Mouse (Mus musculus) liver, embryonic 15.5 days (tissue): ENCODE measurements at regions not wholly inside any gene's neighbourhood (a gene's known extent, or its start where the extent isn't known, plus 50 kb on each side); places are given as distances from the start of the nearest gene placed in this dataset.

Experiments
- ATAC-seq: fragments of 200-750 bp; cut with Nextera tagmentation; 2 replicates; pipeline ENCODE4 v1.8.0; 2017; ENCODE audit warnings: moderate number of reproducible peaks, mild to moderate bottlenecking, moderate library complexity; ENCODE audit not compliant: insufficient read depth
- H3K27ac ChIP-seq: fragments of 300-500 bp; sonication (generic); replicated peaks from 2 replicates; pipeline ENCODE4 v1.5.1; 2015; ENCODE audit warnings: mild to moderate bottlenecking, inconsistent platforms
- H3K27me3 ChIP-seq: fragments of 300-500 bp; sonication (generic); 2 replicates; pipeline ENCODE4 v1.6.1; 2015; ENCODE audit warnings: mild to moderate bottlenecking, inconsistent platforms
- H3K36me3 ChIP-seq: fragments of 300-500 bp; sonication (generic); replicated peaks from 2 replicates; pipeline ENCODE4 v1.6.1; 2015; ENCODE audit warnings: moderate library complexity, mild to moderate bottlenecking, inconsistent platforms
- H3K4me1 ChIP-seq: fragments of 300-500 bp; sonication (generic); replicated peaks from 2 replicates; pipeline ENCODE4 v1.6.1; 2015; ENCODE audit warnings: inconsistent platforms
- H3K4me2 ChIP-seq: fragments of 300-500 bp; sonication (generic); 2 replicates; pipeline ENCODE4 v1.6.1; 2015; ENCODE audit warnings: moderate library complexity, mild to moderate bottlenecking, inconsistent platforms
- H3K4me3 ChIP-seq: fragments of 300-500 bp; sonication (generic); replicated peaks from 2 replicates; pipeline ENCODE4 v1.5.1; 2015; ENCODE audit warnings: mild to moderate bottlenecking, inconsistent platforms
- H3K9ac ChIP-seq: fragments of 300-500 bp; sonication (generic); 2 replicates; pipeline ENCODE4 v1.6.1; 2015; ENCODE audit warnings: moderate library complexity, mild to moderate bottlenecking, inconsistent platforms
- H3K9me3 ChIP-seq: fragments of 300-500 bp; sonication (generic); replicated peaks from 2 replicates; pipeline ENCODE4 v1.6.1; 2016; ENCODE audit warnings: inconsistent platforms
- WGBS: fragments of 180-500 bp; shearing (Covaris S2); methylation state at CpG from one replicate; pipeline ENCODE4 v1.1.7; 2015; ENCODE audit warnings: mixed read lengths; ENCODE audit not compliant: insufficient replicate concordance; 5-methylcytosine and 5-hydroxymethylcytosine counted together

DNA sequence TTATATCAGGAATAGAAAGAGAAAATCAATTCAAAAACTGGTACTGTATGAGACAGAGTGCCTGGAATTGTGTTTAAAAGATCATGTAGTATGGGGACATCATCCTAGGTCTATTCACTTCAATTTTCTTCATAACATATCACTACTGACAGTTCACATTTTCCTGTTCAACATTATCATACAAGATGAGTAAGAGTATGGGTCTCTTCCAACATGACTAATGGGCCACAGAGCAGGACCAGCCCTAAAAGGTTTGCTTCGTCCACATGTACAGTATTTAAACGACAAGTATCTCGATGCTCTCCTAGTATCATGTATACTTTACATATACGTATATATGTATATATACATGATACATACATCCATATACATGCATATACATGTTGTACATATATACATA lies 164.8 kb upstream of the Atp1b1 start:
- Histone ChIP-seq H3K27me3 (no peaks in the 10 kb centered on the region), H3K4me1 (no peaks in the 10 kb centered on the region), H3K36me3 (no peaks in the 10 kb centered on the region), H3K4me2 (no peak overlapping the region), H3K27ac (no peak overlapping the region), H3K4me3 (no peak overlapping the region), H3K9ac (no peak overlapping the region), H3K9me3 (no peaks in the 10 kb centered on the region)
- 70% methylated on average over 4 of the region's 4 CpGs for WGBS
- no peak for ATAC-seq

DNA sequence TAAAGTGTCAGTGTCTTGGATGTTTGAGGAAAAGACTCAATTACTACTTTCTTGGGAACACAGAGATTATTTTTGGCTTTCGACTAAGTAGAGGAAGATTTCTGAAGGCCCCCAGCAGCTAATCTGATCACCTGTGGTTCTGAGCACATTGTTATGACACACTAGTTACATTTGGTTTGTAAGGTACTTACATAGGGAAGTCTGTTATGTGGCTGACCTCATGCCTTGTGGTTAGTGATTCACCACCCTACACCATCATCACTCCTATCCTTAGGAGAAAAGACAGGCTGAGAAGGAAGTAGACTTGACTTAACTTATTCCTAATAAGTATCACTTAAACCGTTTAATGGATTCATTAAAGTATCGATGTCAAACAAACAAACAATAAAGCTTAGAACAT lies 164.3 kb upstream of the Atp1b1 start:
- Histone ChIP-seq H3K36me3 (no peaks in the 10 kb centered on the region), H3K27ac (no peak overlapping the region), H3K4me2 (no peak overlapping the region), H3K4me3 (no peak overlapping the region), H3K27me3 (no peaks in the 10 kb centered on the region), H3K4me1 (no peaks in the 10 kb centered on the region), H3K9ac (no peak overlapping the region), H3K9me3 (no peaks in the 10 kb centered on the region)
- no peak for ATAC-seq
- 67% methylated on average over 3 of the region's 3 CpGs for WGBS

DNA sequence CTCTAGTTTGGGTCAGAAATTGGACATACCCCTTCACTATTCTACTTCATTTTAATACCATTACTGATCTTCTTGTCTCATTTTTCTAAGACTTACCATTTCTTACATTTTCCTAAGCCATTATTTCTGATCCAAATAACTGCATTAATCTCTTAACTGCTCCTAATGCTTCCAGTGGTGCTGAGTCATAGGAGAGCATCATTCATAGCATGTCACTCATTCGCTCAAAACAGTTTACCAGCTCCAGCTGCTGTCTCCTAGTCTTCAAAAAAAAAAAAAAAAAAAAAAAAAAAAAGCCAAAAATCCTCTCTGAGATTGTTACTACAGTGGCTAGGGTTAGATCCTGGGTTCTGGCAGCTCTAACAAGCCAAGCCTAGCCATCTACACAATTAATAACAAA lies 162.0 kb upstream of the Atp1b1 start:
- 76% methylated on average over 1 of the region's 1 CpGs for WGBS
- no peaks in the 10 kb centered on the region for H3K27me3 ChIP-seq

DNA sequence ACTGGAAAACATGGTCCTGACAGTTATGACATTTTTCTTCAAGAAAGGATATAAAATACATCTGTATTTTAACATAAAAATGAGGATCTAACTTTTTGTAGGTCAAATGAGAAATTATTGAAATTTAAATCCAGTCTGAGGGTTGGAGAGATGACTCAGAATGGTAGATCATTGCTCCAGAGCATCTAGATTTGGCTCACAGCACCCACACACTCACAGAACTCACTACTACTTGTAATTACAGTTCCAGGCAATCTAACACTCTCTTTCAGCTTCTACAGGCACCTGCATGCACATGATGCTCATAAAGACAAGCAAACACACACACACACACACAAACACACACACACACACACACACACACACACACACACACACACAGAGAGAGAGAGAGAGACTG lies 159.7 kb upstream of the Atp1b1 start:
- no peak overlapping the region for H3K4me2 ChIP-seq
- no peak for ATAC-seq

More for the DNA sequence above, 162.0 kb upstream of the Atp1b1 start:
- Histone ChIP-seq H3K27ac (no peak overlapping the region), H3K4me2 (no peak overlapping the region), H3K9ac (no peak overlapping the region), H3K4me1 (no peaks in the 10 kb centered on the region), H3K9me3 (no peaks in the 10 kb centered on the region), H3K36me3 (no peaks in the 10 kb centered on the region), H3K4me3 (no peak overlapping the region)
- no peak for ATAC-seq

DNA sequence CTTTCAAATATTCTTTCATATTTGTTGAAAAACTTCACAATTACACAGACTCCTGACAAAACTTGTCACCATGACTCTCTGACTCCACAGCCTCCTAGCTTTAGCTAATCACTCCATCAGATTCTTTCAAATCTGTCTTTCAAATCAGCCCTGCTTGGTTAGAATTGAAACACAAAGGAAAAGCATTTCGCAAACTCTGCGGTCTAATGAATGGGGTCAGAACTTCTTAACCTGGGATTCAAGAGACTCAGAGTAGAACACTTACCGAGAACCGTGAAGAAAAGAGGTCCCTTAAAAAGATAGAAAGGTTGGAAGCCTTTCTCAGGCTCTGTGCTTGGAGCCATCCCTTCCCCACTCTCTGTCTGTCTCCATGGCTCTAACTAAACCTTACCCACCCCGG lies 148.9 kb upstream of the Atp1b1 start:
- H3K4me3 ChIP-seq, result no peak overlapping the region
- ATAC-seq, result no peak
- H3K27ac ChIP-seq, result no peak overlapping the region
- H3K9ac ChIP-seq, result no peak overlapping the region
- H3K4me1 ChIP-seq, result no peaks in the 10 kb centered on the region
- H3K36me3 ChIP-seq, result no peaks in the 10 kb centered on the region
- H3K4me2 ChIP-seq, result no peak overlapping the region
- no peaks in the 10 kb centered on the region for H3K27me3 ChIP-seq
- 73% methylated on average over 5 of the region's 5 CpGs for WGBS
- H3K9me3 ChIP-seq, result no peaks in the 10 kb centered on the region

More for the DNA sequence above, 159.7 kb upstream of the Atp1b1 start:
- Histone ChIP-seq H3K36me3 (no peaks in the 10 kb centered on the region), H3K9ac (no peak overlapping the region), H3K9me3 (no peaks in the 10 kb centered on the region), H3K4me1 (no peaks in the 10 kb centered on the region), H3K4me3 (no peak overlapping the region), H3K27ac (no peak overlapping the region), H3K27me3 (no peaks in the 10 kb centered on the region)

DNA sequence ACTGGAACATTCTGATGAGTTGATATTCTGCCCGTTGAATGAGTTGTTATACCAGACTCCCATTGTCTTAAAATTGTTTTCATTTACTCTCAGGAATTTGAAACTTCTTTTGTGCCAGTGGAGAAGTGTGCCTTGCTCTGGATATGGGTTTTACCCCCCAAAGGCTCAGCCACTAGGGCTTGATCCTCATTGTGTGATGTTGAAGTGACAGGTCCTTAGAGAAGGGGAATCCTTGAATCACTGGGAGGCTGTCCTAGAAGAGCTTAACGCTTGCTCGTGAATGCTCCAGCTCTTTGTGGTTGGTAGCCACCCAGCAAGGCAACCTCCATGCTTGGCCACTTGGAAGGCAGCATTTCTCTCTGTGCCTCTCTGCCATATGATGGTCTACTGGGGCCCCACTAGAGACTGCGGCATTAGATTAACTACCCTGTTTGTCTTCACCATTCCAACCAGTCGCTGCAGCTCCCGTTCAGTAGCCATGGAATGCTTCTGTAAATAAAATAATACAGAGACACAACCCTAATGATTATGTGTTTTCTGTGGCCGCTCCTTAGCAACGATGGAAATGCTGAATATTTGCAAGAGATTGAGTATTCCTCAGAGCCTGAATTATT lies 148.1 kb upstream of the Atp1b1 start:
- Histone ChIP-seq H3K4me1 (no peaks in the 10 kb centered on the region), H3K4me3 (no peak overlapping the region), H3K36me3 (no peaks in the 10 kb centered on the region), H3K9ac (no peak overlapping the region), H3K27ac (no peak overlapping the region), H3K4me2 (no peak overlapping the region), H3K27me3 (no peaks in the 10 kb centered on the region), H3K9me3 (no peaks in the 10 kb centered on the region)
- no peak for ATAC-seq
- 64% methylated on average over 8 of the region's 8 CpGs for WGBS

DNA sequence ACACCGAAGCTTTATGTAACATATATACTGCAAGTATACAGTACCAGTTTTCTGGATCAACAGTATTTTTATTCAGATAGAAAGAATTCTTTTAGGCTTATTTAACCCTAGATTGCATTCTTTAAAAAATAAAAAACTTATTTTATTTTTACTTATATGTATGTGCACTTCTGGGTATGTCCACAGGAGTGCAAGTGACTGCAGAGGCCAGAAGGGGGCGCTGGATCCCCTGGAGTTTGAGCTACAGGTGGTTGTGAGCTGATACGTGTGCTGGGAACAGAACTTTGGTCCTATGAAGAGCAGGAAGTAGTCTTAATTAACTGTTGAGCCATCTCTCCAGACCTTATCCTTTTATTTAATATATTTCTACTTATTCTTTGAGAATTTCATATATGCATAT lies 145.3 kb upstream of the Atp1b1 start:
- no peak overlapping the region for H3K4me2 ChIP-seq
- H3K4me3 ChIP-seq, result no peak overlapping the region
- no peaks in the 10 kb centered on the region for H3K27me3 ChIP-seq
- H3K36me3 ChIP-seq, result no peaks in the 10 kb centered on the region
- 52% methylated on average over 3 of the region's 3 CpGs for WGBS
- no peaks in the 10 kb centered on the region for H3K9me3 ChIP-seq
- no peak overlapping the region for H3K27ac ChIP-seq
- no peaks in the 10 kb centered on the region for H3K4me1 ChIP-seq
- no peak overlapping the region for H3K9ac ChIP-seq
- ATAC-seq, result no peak

DNA sequence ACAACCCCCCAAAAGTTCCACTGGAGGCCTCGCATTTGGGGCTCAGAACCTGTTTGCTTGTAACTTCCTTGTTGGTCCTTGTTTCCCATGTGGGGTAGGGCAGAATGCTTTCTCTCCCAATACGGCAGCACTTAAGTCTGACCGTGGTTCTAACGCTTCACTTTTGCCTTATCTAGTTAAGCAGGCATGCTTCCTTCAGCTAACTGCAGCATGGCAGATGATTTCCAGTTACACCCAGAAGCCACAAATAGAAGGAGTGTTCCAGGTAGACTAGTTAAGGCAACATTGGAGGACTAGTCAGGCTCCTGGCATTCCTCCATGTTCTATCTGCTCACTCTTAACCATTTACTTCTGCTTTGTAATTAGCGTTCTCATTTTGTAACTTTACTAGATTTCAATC lies 144.4 kb upstream of the Atp1b1 start:
- WGBS, result 57% methylated on average over 5 of the region's 5 CpGs
- H3K27ac ChIP-seq, result no peak overlapping the region
- ATAC-seq, result no peak
- no peak overlapping the region for H3K4me3 ChIP-seq
- no peaks in the 10 kb centered on the region for H3K27me3 ChIP-seq
- H3K4me2 ChIP-seq, result no peak overlapping the region
- no peak overlapping the region for H3K9ac ChIP-seq
- H3K36me3 ChIP-seq, result no peaks in the 10 kb centered on the region
- no peaks in the 10 kb centered on the region for H3K4me1 ChIP-seq
- no peaks in the 10 kb centered on the region for H3K9me3 ChIP-seq

DNA sequence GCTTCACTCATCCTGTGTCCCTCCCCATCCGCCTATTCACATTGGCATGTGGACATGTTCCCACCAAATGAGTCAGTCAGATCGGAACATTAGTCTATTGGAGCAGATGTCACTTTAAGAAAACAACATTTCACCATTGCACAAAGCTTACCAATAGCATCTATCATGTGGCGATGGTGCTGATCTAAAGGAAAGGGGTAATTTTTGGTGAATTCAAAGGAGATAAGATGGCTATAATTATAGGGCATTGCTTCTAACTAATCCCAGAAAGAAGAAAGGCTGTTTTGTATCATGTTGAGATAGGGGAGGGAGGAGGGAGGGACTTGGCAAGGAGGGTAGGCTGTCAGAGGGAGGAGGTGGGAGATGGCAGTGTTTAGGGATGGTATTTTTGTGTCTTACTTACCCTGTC lies 132.1 kb upstream of the Atp1b1 start:
- Histone ChIP-seq H3K36me3 (no peaks in the 10 kb centered on the region), H3K27me3 (no peaks in the 10 kb centered on the region), H3K9ac (no peak overlapping the region), H3K27ac (no peak overlapping the region), H3K4me1 (no peaks in the 10 kb centered on the region), H3K4me3 (no peak overlapping the region), H3K9me3 (no peaks in the 10 kb centered on the region), H3K4me2 (no peak overlapping the region)
- 67% methylated on average over 3 of the region's 3 CpGs for WGBS
- ATAC-seq, result no peak

DNA sequence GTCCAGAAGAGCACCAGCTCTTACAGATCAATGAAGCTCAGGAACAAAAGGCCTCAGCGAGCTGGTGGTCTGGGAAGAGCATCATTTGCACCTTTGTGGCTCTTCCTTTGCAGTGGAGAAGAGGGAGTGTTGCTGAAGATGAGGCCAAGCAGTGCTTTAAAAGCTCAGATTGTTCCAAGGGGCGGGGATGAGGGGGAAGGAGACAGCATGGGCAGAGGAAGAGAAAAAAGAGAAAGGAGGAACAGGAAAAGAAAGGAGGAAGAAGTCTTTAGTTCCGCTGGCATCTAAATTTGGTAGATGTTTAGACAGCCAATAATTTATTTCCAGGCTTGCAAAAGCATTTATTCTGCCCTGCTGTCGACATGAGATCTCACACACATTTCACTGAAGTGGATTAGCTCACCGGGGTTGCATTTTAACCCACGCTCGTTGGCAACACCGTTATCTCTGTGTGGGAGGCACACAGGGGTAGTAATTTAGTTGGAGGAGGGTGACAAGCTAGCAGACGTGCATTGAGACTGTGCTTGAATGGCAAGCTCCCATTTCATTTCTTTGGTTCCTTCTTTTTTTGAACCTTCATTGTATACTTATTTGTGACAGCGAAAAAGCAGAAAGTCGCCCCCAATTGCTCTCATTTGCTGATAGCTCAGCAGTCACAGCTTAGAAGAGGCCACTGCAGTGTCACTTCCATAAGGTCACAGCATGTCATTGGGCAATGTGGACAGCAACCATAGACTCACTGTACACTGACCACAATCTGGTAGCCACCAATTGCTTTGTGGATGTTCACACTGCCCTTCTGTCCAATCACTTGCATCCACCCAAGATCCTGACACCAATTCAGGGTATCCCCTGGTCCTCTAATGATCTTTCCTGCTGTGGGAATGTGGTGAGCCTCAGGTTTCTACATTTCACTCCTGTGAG lies 128.2 kb upstream of the Atp1b1 start:
- H3K4me2 ChIP-seq, result no peak overlapping the region
- no peak for ATAC-seq
- WGBS, result 26% methylated on average over 11 of the region's 11 CpGs
- no peak overlapping the region for H3K4me3 ChIP-seq
- H3K27ac ChIP-seq, result no peak overlapping the region
- H3K27me3 ChIP-seq, result no peaks in the 10 kb centered on the region
- H3K4me1 ChIP-seq, result no peaks in the 10 kb centered on the region
- H3K9me3 ChIP-seq, result no peaks in the 10 kb centered on the region
- no peak overlapping the region for H3K9ac ChIP-seq
- H3K36me3 ChIP-seq, result no peaks in the 10 kb centered on the region

DNA sequence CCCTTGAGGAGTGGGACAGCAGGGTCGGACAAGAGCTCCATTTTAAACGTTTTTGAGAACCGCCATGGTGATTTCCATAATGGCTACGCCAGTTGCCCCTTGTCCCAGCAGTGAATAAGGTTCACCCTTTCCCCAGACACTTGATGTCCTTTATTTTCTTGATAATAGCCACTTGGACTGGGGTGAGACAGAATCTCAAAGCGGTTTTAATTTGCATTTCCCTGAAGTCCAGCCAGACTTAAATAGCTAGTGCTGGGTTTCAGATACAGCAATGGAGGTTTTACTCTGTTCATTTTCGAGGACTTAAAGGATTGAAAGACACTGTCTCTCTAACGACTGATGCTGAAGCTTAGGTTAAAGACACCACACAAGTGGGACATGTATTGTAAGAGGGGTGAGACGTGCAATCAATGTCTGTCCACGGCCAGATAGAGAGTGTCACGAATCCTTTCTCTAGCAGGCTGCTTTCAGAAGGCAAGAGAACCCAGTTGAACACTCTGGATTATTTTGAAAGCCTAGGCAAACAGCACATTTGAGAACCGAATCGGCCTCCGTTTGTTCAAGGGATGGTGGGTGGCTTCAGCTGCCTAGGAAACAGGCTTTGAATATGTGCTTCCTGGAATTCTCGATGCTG lies 118.8 kb upstream of the Atp1b1 start:
- Histone ChIP-seq H3K36me3 (no peaks in the 10 kb centered on the region), H3K4me1 (no peaks in the 10 kb centered on the region), H3K9ac (no peak overlapping the region), H3K4me3 (no peak overlapping the region), H3K27me3 (no peaks in the 10 kb centered on the region), H3K9me3 (no peaks in the 10 kb centered on the region), H3K4me2 (no peak overlapping the region), H3K27ac (no peak overlapping the region)
- WGBS, result 56% methylated on average over 14 of the region's 14 CpGs
- ATAC-seq, result no peak
